Mouse (Mus musculus) midbrain, embryonic 16.5 days (tissue): ENCODE measurements around the gene Zswim3. TPM values are rescaled to one million over a fixed set of nuclear protein-coding genes. Genes with fewer than 3 reads are reported as not detected.

ENCODE experiments used
- polyA plus RNA-seq: library from polyadenylated mRNA; unstranded; fragments of >200 nt; fragmentation: Nextera tagmentation; extraction: Ambion mirVana; gene quantifications from 2 replicates; pipeline ENCODE4 v1.2.1, GENCODE M21; 2015

Gene Zswim3
- polyA plus RNA-seq, 1 experiment from 2014 or later: 17.4 TPM

Other genes starting within 250 kb of the Zswim3 start
- 2.3 and 2.5 TPM in 2 replicates for gene Wfdc2, start 242.7 kb upstream of the Zswim3 start, polyA plus RNA-seq
- not detected in 2 replicates for gene Spint3, start 231.6 kb upstream of the Zswim3 start, polyA plus RNA-seq
- gene Wfdc6a, start 219.7 kb upstream of the Zswim3 start, polyA plus RNA-seq: not detected in 2 replicates
- gene Eppin, start 211.5 kb upstream of the Zswim3 start, polyA plus RNA-seq: not detected in 2 replicates
- not detected in 2 replicates for gene Wfdc6b, start 191.6 kb upstream of the Zswim3 start, polyA plus RNA-seq
- not detected in 2 replicates for gene Wfdc8, start 191.5 kb upstream of the Zswim3 start, polyA plus RNA-seq
- gene Wfdc16, start 166.3 kb upstream of the Zswim3 start, polyA plus RNA-seq: not detected in 2 replicates
- not detected in 2 replicates for gene Wfdc10, start 149.1 kb upstream of the Zswim3 start, polyA plus RNA-seq
- gene Wfdc9, start 148.5 kb upstream of the Zswim3 start, polyA plus RNA-seq: not detected in 2 replicates
- gene Wfdc11, start 131.0 kb upstream of the Zswim3 start, polyA plus RNA-seq: not detected in 2 replicates
- gene Wfdc13, start 120.0 kb upstream of the Zswim3 start, polyA plus RNA-seq: not detected in 2 replicates
- gene Spint4, start 106.6 kb upstream of the Zswim3 start, polyA plus RNA-seq: not detected in 2 replicates
- gene Spint5, start 89.8 kb upstream of the Zswim3 start, polyA plus RNA-seq: not detected in 2 replicates
- gene Wfdc3, start 59.2 kb upstream of the Zswim3 start, polyA plus RNA-seq: 1.5 and 1.7 TPM in 2 replicates
- 55.1 and 58.4 TPM in 2 replicates for gene Dnttip1, start 59.1 kb upstream of the Zswim3 start, polyA plus RNA-seq
- 35.4 and 45.7 TPM in 2 replicates for gene Ube2c, start 35.2 kb upstream of the Zswim3 start, polyA plus RNA-seq
- gene Tnnc2, start 25.1 kb upstream of the Zswim3 start, polyA plus RNA-seq: 0.43 TPM in 1 of 2 replicates, not detected in the other
- 35.3 and 41.4 TPM in 2 replicates for gene Snx21, start 19.3 kb upstream of the Zswim3 start, polyA plus RNA-seq
- gene Acot8, start 216 bp upstream of the Zswim3 start, polyA plus RNA-seq: 17.8 and 19.6 TPM in 2 replicates
- 29.5 and 29.9 TPM in 2 replicates for gene Zswim1, start 17.6 kb downstream of the Zswim3 start, polyA plus RNA-seq
- gene Spata25, start 23.4 kb downstream of the Zswim3 start, polyA plus RNA-seq: not detected in 2 replicates
- gene Ctsa, start 27.8 kb downstream of the Zswim3 start, polyA plus RNA-seq: 95.4 and 95.6 TPM in 2 replicates
- gene Neurl2, start 28.4 kb downstream of the Zswim3 start, polyA plus RNA-seq: 5.4 and 7.0 TPM in 2 replicates
- 83.9 and 84.4 TPM in 2 replicates for gene Pltp, start 52.6 kb downstream of the Zswim3 start, polyA plus RNA-seq
- gene Pcif1, start 74.2 kb downstream of the Zswim3 start, polyA plus RNA-seq: 78.9 and 85.6 TPM in 2 replicates
- 16.2 and 16.9 TPM in 2 replicates for gene Zfp335, start 106.7 kb downstream of the Zswim3 start, polyA plus RNA-seq
- gene Mmp9, start 135.7 kb downstream of the Zswim3 start, polyA plus RNA-seq: 26.7 and 28.0 TPM in 2 replicates
- gene Slc12a5, start 155.7 kb downstream of the Zswim3 start, polyA plus RNA-seq: 52.8 and 57.7 TPM in 2 replicates
- gene Ncoa5, start 229.8 kb downstream of the Zswim3 start, polyA plus RNA-seq: 105 and 129 TPM in 2 replicates